In the genomic region with DNA sequence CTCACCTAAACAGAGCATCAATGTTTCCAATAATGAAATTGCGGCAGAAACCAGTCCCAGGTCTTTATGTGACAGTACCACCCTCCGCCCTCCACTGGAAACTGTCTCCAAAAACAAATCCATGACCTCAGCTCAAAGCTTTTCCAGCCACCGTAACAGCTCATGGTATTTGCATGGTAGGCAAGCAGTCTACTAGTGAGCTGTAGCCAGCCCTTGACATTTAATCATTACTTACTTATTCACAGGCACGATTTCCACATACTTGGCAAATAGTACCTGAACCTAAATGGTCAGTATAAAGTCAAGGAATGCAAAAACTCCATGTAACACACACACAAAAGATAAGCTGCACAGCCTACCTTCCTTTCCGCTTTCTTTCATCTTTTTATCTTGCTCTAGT, we compare ENCODE assay signal across 17 mouse cellular contexts. TPM values are rescaled to one million over a fixed set of nuclear protein-coding genes. Genes with fewer than 3 reads are reported as not detected.
A peak's percentile ranks its signal among the peaks of the same experiment; 100 is the strongest.
DNase-seq lines count a peak whose midpoint lies in the region; ATAC-seq and TF ChIP-seq lines count a peak whose summit lies in the region.
"Had no signal": no experiment of that assay in that cellular context is flagged by ENCODE, and none has a peak within 500 bp of the region (broad histone marks: within the 10 kb centered on the region; RNA-seq: fewer than 3 reads in every experiment).

No protein-coding gene starts in this region.

- H3K9ac ChIP-seq in liver, adult 2 months (ENCODE audit: low read depth, low read length): no peak overlapping the region
- no peak overlapping the region for H3K9ac ChIP-seq in liver, embryonic 11.5 days (ENCODE audit: low read depth, low read length)
- no peak overlapping the region for H3K9ac ChIP-seq in midbrain, embryonic 14.5 days (replicated peaks; ENCODE audit: low read length)
- H3K9ac ChIP-seq: forebrain, embryonic 13.5 days; liver, embryonic 13.5 days; neural tube, embryonic 12.5 days had no signal

- H3K4me3 ChIP-seq in liver, adult 2 months (ENCODE audit: insufficient read depth, low read depth, low read length): no peak overlapping the region
- no peak overlapping the region for H3K4me3 ChIP-seq in liver, embryonic 11.5 days (ENCODE audit: low read depth, low read length)
- no peak overlapping the region for H3K4me3 ChIP-seq in midbrain, embryonic 14.5 days (replicated peaks; ENCODE audit: low read depth, low read length)
- H3K4me3 ChIP-seq: forebrain, embryonic 13.5 days; hindbrain, embryonic 10.5 days; liver, embryonic 13.5 days; neural tube, embryonic 12.5 days had no signal

- no peaks in the 10 kb centered on the region for H3K9me3 ChIP-seq in liver, embryonic 11.5 days (ENCODE audit: control insufficient read depth, low read length)
- H3K9me3 ChIP-seq in midbrain, embryonic 14.5 days (ENCODE audit: control insufficient read depth, low read length): no peaks in the 10 kb centered on the region
- H3K9me3 ChIP-seq: forebrain, embryonic 13.5 days; hindbrain, embryonic 10.5 days; liver, embryonic 13.5 days; neural tube, embryonic 12.5 days had no signal

- H3K4me2 ChIP-seq in liver, embryonic 11.5 days: no peak overlapping the region
- H3K4me2 ChIP-seq in midbrain, embryonic 14.5 days (ENCODE audit: low read length): no peak overlapping the region
- H3K4me2 ChIP-seq: forebrain, embryonic 13.5 days; heart, embryonic 11.5 days; liver, embryonic 13.5 days; neural tube, embryonic 12.5 days had no signal

- H3K27me3 ChIP-seq in liver, adult 2 months (ENCODE audit: control insufficient read depth, insufficient read depth, low read length): no peaks in the 10 kb centered on the region
- no peaks in the 10 kb centered on the region for H3K27me3 ChIP-seq in liver, embryonic 11.5 days (replicated peaks; ENCODE audit: control insufficient read depth, insufficient read depth, low read length)
- H3K27me3 ChIP-seq in midbrain, embryonic 14.5 days (ENCODE audit: control insufficient read depth, insufficient read depth, low read length): no peaks in the 10 kb centered on the region
- H3K27me3 ChIP-seq: CH12.LX; forebrain, embryonic 13.5 days; liver, embryonic 13.5 days; neural tube, embryonic 12.5 days had no signal

- H3K4me1 ChIP-seq in liver, adult 2 months (ENCODE audit: control insufficient read depth, insufficient read depth, low read length): peaks cover 24% of the 10 kb centered on the region
- no peaks in the 10 kb centered on the region for H3K4me1 ChIP-seq in liver, embryonic 11.5 days (replicated peaks; ENCODE audit: control insufficient read depth, insufficient read depth, low read length)
- H3K4me1 ChIP-seq in midbrain, embryonic 14.5 days (ENCODE audit: control insufficient read depth, insufficient read depth, low read length): no peaks in the 10 kb centered on the region
- H3K4me1 ChIP-seq: forebrain, embryonic 13.5 days; hindbrain, embryonic 10.5 days; liver, embryonic 13.5 days; neural tube, embryonic 12.5 days had no signal

- no peak for TF ChIP-seq POLR2A in liver, adult 2 months (IDR thresholded peaks at IDR 0.05; ENCODE audit: extremely low read depth, insufficient read depth, low read length)

- no peak for TF ChIP-seq CTCF in liver, adult 2 months (IDR thresholded peaks at IDR 0.05; ENCODE audit: low read depth, low read length)

- H3K27ac ChIP-seq in liver, adult 2 months (replicated peaks; ENCODE audit: insufficient read depth, low read depth, low read length): no peak overlapping the region
- H3K27ac ChIP-seq in liver, embryonic 11.5 days (ENCODE audit: low read depth, low read length): no peak overlapping the region
- no peak overlapping the region for H3K27ac ChIP-seq in midbrain, embryonic 14.5 days (replicated peaks; ENCODE audit: low read depth, low read length)
- H3K27ac ChIP-seq: forebrain, embryonic 13.5 days; hindbrain, embryonic 10.5 days; liver, embryonic 13.5 days; neural tube, embryonic 12.5 days had no signal

- H3K79me2 ChIP-seq in liver, adult 2 months (ENCODE audit: control insufficient read depth, insufficient read depth, low read length): no peaks in the 10 kb centered on the region

- peaks cover 33% of the 10 kb centered on the region; the same call in 1 of the 2 replicates for H3K36me3 ChIP-seq in liver, adult 2 months (ENCODE audit: control insufficient read depth, insufficient read depth, low read length)
- H3K36me3 ChIP-seq in liver, embryonic 11.5 days (ENCODE audit: control insufficient read depth, insufficient read depth, low read length): peaks cover 46% of the 10 kb centered on the region
- H3K36me3 ChIP-seq in midbrain, embryonic 14.5 days (ENCODE audit: control insufficient read depth, insufficient read depth, low read length): peaks cover 75% of the 10 kb centered on the region

- no peak for ATAC-seq in liver, embryonic 11.5 days (replicated peaks; ENCODE audit: low FRiP score)
- no peak for ATAC-seq in midbrain, embryonic 14.5 days (ENCODE audit: low FRiP score, low TSS enrichment)
- ATAC-seq: activated CD4-positive, CD25-positive, alpha-beta regulatory T cell, adult 4 months had no signal

- 29% methylated on average over 5 of the region's 5 CpGs for WGBS in liver, adult 2 months
- 90% methylated on average over 5 of the region's 5 CpGs for WGBS in liver, embryonic 11.5 days
- 92% methylated on average over 5 of the region's 5 CpGs for WGBS in midbrain, embryonic 14.5 days

- DNase-seq in adrenal gland, adult 2 months: peak; percentile 63
- no peak for DNase-seq in adrenal gland, postnatal 4 days (ENCODE audit: low spot score in 2 of 2)
- peak; percentile 93 for DNase-seq in liver, adult 2 months (ENCODE audit: extremely low read depth, low read depth, low spot score)
- no peak for DNase-seq in liver, embryonic 11.5 days (ENCODE audit: low spot score)
- peak; percentile 47 for DNase-seq in adrenal gland, postnatal 14 days
- peak; percentile 45 for DNase-seq in kidney, postnatal 10 days
- no peak for DNase-seq in layer of hippocampus, adult 11-12 months (ENCODE audit: low spot score)
- DNase-seq in midbrain, embryonic 14.5 days: no peak
- DNase-seq: cerebellum, adult 9-10 months; liver, embryonic 13.5 days; right cerebral cortex, postnatal 25 days had no signal

RNA-seq across cellular contexts. Expression of gene Pum3, which starts 33.7 kb away (rescaled TPM):
- total RNA-seq in adrenal gland, adult 2 months (2021): 100 to 1,000 TPM in 1 of 2 experiments, 10 to 100 TPM in 1; 95.6 to 105 TPM
- 10.7 and 10.9 TPM in 2 replicates for polyA plus RNA-seq in adrenal gland, adult 2 months (2012; rRNA removed)
- total RNA-seq in adrenal gland, postnatal 4 days (2021): 100 to 1,000 TPM in 1 of 2 experiments, 10 to 100 TPM in 1; 91.8 to 100 TPM
- 14.3 TPM in 2 replicates for total RNA-seq in liver, adult 2 months (2014; rRNA removed)
- polyA plus RNA-seq in liver, adult 2 months (2012; rRNA removed): 12.3 and 13.2 TPM in 2 replicates
- polyA plus RNA-seq in liver, embryonic 11.5 days (2014; fragmentation: Nextera tagmentation; extraction: Ambion mirVana): 118 TPM in 2 replicates
- 98.9 and 123 TPM in 2 replicates for total RNA-seq in adrenal gland, postnatal 14 days (2021)
- 54.5 and 59.6 TPM in 2 replicates for polyA plus RNA-seq in midbrain, embryonic 14.5 days (2014; fragmentation: Nextera tagmentation; extraction: Ambion mirVana)

Comparison
In these comparisons a context has a peak if more than half of its experiments do, and no peak if none do; other contexts are left out.
1. DNase-seq: peak in adrenal gland, adult 2 months (single experiment), liver, adult 2 months (single experiment), adrenal gland, postnatal 14 days (single experiment) and kidney, postnatal 10 days (single experiment); none in adrenal gland, postnatal 4 days (0 of 2), liver, embryonic 11.5 days (single experiment), layer of hippocampus, adult 11-12 months (single experiment) and midbrain, embryonic 14.5 days (single experiment).